Mouse (Mus musculus) CD4-positive naive resting alpha-beta T cell, adult 76 days (primary cell): ENCODE results near the gene Faap100. TPM values are rescaled to one million over a fixed set of nuclear protein-coding genes. Genes with fewer than 3 reads are reported as not detected.

Experiments used
- total RNA-seq: library from RNA; stranded (reverse); gene quantifications from one replicate; pipeline ENCODE4 v1.2.4, GENCODE M21; 2023

Gene Faap100
- 25.7 TPM for total RNA-seq

GRCm38 (mm10) chr11:120378611-120379540 lies at the start of gene Faap100:
Faap100 (minus strand) TSS chr11:120378764.

GRCm38 (mm10) chr11:120361295-120361694 lies 17.3 kb downstream of the Faap100 start, which contains the start of gene Fscn2:
Fscn2 (plus strand) TSS chr11:120361534.

DNA sequence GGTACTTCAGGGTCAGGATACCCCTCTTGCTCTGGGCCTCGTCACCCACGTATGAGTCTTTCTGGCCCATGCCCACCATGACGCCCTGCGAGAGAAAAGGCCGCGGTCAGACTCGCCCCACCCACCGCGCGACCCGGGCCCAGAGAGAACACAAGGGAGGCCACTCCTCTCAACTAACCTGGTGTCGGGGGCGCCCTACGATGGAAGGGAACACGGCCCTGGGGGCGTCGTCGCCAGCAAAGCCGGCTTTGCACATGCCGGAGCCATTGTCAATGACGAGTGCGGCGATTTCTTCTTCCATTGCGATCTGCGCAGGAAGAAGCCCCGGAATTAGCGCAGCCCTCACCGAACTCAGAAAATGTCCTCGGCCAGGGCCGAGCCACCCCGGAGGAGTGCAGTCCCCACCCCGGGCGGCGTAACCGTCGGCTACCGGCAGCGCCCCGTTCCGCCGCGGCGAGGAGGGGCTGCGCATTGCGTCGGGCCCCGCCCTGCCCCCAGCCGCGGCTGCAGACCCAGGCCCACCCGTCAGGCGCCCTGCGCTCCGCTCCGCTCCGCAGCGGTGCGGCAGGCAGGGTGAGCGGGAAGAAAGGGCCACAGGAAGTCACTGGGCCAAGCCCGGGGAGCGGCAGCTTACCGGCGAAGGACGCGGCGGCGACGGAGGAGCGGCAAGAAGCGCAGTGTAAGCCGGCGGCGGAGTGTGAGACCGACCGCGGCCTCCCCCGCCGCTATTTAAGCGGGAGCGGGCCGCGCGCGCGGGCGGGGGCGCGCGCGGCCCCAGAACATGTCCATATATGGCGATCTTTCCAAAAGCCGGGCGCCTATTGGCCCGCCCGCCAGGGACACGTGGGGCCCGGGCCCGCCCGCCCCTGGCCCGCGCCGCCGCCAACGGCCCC lies 30.5 kb downstream of the Faap100 start, which contains the start of gene Actg1:
Gene Actg1 (minus strand): TSS at position 752 of the 893 bp plus-strand sequence.

Other genes with a start within 250 kb of the Faap100 start
- 102 TPM for gene Slc38a10, start 227.4 kb downstream of the Faap100 start, total RNA-seq
- 0.32 TPM for gene Bahcc1, start 145.8 kb downstream of the Faap100 start, total RNA-seq
- 1,148 TPM for gene Actg1, start 30.2 kb downstream of the Faap100 start, total RNA-seq
- 1.1 TPM for gene Fscn2, start 17.2 kb downstream of the Faap100 start, total RNA-seq
- 58.8 TPM for gene Nploc4, start 58.9 kb upstream of the Faap100 start, total RNA-seq
- 57.3 TPM for gene Tspan10, start 63.9 kb upstream of the Faap100 start, total RNA-seq
- 0.67 TPM for gene Pde6g, start 74.7 kb upstream of the Faap100 start, total RNA-seq
- gene Oxld1, start 79.3 kb upstream of the Faap100 start, total RNA-seq, result 3.7 TPM
- gene Ccdc137, start 79.4 kb upstream of the Faap100 start, total RNA-seq, result 35.0 TPM
- 12.6 TPM for gene Arl16, start 88.8 kb upstream of the Faap100 start, total RNA-seq
- 32.6 TPM for gene Mrpl12, start 105.8 kb upstream of the Faap100 start, total RNA-seq
- 9.1 TPM for gene Slc25a10, start 113.1 kb upstream of the Faap100 start, total RNA-seq
- gene Gcgr, start 151.9 kb upstream of the Faap100 start, total RNA-seq, result not detected
- gene Mcrip1, start 171.0 kb upstream of the Faap100 start, total RNA-seq, result 37.9 TPM
- not detected for gene Ppp1r27, start 172.4 kb upstream of the Faap100 start, total RNA-seq
- gene P4hb, start 194.5 kb upstream of the Faap100 start, total RNA-seq, result 114 TPM
- gene Arhgdia, start 202.9 kb upstream of the Faap100 start, total RNA-seq, result 372 TPM
- 104 TPM for gene Alyref, start 219.6 kb upstream of the Faap100 start, total RNA-seq
- gene Anapc11, start 219.7 kb upstream of the Faap100 start, total RNA-seq, result 57.5 TPM
- 6.0 TPM for gene Npb, start 229.7 kb upstream of the Faap100 start, total RNA-seq
- 152 TPM for gene Pcyt2, start 239.2 kb upstream of the Faap100 start, total RNA-seq
- gene Sirt7, start 246.5 kb upstream of the Faap100 start, total RNA-seq, result 96.6 TPM